Mouse (Mus musculus) stomach, embryonic 16.5 days (tissue): ENCODE measurements around the gene Kras. TPM values are rescaled to one million over a fixed set of nuclear protein-coding genes. Genes with fewer than 3 reads are reported as not detected.

ENCODE experiments used
- ATAC-seq: fragments of 200-750 bp; cut with Nextera tagmentation; 2 replicates; pipeline ENCODE4 v1.8.0; 2017; ENCODE audit warnings: moderate number of reproducible peaks, moderate TSS enrichment; ENCODE audit not compliant: insufficient read depth, low FRiP score
- H3K27ac ChIP-seq: fragments of 300-500 bp; sonication (generic); 2 replicates; pipeline ENCODE4 v1.5.1; 2014; ENCODE audit warnings: low read length
- H3K27me3 ChIP-seq: fragments of 300-500 bp; sonication (generic); 2 replicates; pipeline ENCODE4 v1.6.1; 2014; ENCODE audit warnings: low read length, control low read depth, mixed read lengths; ENCODE audit not compliant: control insufficient read depth, insufficient read depth
- H3K36me3 ChIP-seq: fragments of 300-500 bp; sonication (generic); 2 replicates; pipeline ENCODE4 v1.6.1; 2014; ENCODE audit warnings: low read length; ENCODE audit not compliant: control insufficient read depth, insufficient read depth
- H3K4me1 ChIP-seq: fragments of 300-500 bp; sonication (generic); 2 replicates; pipeline ENCODE4 v1.6.1; 2014; ENCODE audit warnings: low read length, control low read depth, mixed read lengths; ENCODE audit not compliant: control insufficient read depth, insufficient read depth
- H3K4me2 ChIP-seq: fragments of 300-500 bp; sonication (generic); 2 replicates; pipeline ENCODE4 v1.6.1; 2014; ENCODE audit warnings: low read depth, low read length, mixed read lengths
- H3K4me3 ChIP-seq: fragments of 300-500 bp; sonication (generic); replicated peaks from 2 replicates; pipeline ENCODE4 v1.5.1; 2014; ENCODE audit warnings: mild to moderate bottlenecking, low read length
- H3K9ac ChIP-seq: fragments of 300-500 bp; sonication (generic); 2 replicates; pipeline ENCODE4 v1.6.1; 2014; ENCODE audit warnings: low read length
- H3K9me3 ChIP-seq: fragments of 300-500 bp; sonication (generic); replicated peaks from 2 replicates; pipeline ENCODE4 v1.6.1; 2016; ENCODE audit warnings: low read length, control low read depth; ENCODE audit not compliant: control insufficient read depth
- WGBS: fragments of 180-500 bp; shearing (Covaris S2); extraction: QIAGEN DNeasy Blood & Tissue Kit; methylation state at CpG from one replicate; pipeline ENCODE4 v1.1.7; 2014; 5-methylcytosine and 5-hydroxymethylcytosine counted together
- polyA plus RNA-seq: library from polyadenylated mRNA; unstranded; fragments of >200 nt; fragmentation: Nextera tagmentation; extraction: Ambion mirVana; gene quantifications from 2 replicates; pipeline ENCODE4 v1.2.1, GENCODE M21; 2015

Kras gene
- polyA plus RNA-seq, 1 experiment from 2014 or later, result 64.9 TPM

DNA sequence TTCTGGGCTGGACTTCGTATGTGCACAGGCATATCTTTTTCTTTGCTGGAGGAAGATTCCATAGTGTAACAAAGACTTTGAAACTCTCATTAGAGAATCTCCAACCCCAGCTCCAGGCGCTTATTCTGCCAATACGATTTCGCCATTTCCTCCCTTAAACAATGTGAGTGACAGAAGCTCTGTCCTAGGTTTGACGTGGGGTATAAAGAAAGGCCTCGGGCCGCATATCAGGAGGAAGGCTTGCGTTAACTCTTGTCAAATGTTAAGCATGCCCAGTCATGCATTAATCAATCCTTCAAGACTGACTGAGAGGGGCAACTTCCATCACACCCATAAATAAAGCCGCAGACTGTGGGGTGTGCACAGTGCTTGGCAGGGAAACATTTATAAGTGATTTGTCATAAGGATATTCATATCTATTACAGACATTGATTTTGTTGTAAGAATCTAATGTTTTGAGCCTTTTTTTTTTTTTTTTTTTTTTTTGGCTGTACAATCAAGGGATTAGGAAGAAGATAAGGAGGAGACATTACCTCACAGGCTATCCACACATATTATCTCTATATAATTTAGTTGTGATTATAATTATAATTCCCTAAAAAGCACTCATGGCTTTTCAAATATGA is 27.2 kb upstream of the Kras start:
- H3K9me3 ChIP-seq, result no peaks in the 10 kb centered on the region
- 66% methylated on average over 9 of the region's 9 CpGs for WGBS

DNA sequence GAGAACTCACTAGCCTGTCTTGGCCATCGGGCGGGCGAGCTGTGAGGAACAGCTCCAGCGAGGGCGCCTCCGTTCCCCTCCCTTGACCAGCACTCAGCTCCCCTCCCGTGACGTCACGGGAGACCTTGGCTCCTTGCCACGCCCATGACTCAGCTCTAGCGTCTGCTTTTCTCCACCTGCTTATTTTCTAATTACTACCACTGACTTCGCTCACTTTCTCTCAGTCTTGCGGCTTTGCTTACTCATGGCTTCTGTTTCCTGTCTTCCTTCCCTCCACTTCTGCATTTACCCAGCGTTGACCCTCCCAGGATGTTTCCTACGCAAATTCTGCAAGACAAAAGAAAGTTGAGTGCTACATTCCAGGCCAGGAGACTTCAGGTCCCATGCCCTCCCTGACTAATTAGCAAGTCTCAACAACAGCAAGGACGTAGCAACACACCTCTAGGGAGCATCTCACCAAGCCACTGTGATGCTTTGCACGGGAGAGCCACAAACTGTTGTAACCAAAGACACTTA is 26.3 kb upstream of the Kras start:
- WGBS, result 5% methylated on average over 17 of the region's 17 CpGs
- Histone ChIP-seq H3K27ac (no peak overlapping the region), H3K4me3 (peak overlapping the region; percentile 4), H3K9ac (peak overlapping the region; percentile 33), H3K9me3 (no peaks in the 10 kb centered on the region), H3K4me1 (peaks cover 8% of the 10 kb centered on the region; the same call in 1 of the 2 replicates), H3K4me2 (peak overlapping the region; percentile 39), H3K27me3 (peaks cover 4% of the 10 kb centered on the region; the same call in 1 of the 2 replicates), H3K36me3 (no peaks in the 10 kb centered on the region)
- ATAC-seq, result peak; percentile 81; the same call in 1 of the 2 replicates

More for the DNA sequence above, 27.2 kb upstream of the Kras start:
- H3K4me1 ChIP-seq, result peaks cover 8% of the 10 kb centered on the region; the same call in 1 of the 2 replicates
- peaks cover 4% of the 10 kb centered on the region; the same call in 1 of the 2 replicates for H3K27me3 ChIP-seq
- H3K36me3 ChIP-seq, result no peaks in the 10 kb centered on the region
- H3K4me2 ChIP-seq, result no peak overlapping the region
- H3K4me3 ChIP-seq, result no peak overlapping the region
- no peak for ATAC-seq
- no peak overlapping the region for H3K27ac ChIP-seq
- H3K9ac ChIP-seq, result no peak overlapping the region

DNA sequence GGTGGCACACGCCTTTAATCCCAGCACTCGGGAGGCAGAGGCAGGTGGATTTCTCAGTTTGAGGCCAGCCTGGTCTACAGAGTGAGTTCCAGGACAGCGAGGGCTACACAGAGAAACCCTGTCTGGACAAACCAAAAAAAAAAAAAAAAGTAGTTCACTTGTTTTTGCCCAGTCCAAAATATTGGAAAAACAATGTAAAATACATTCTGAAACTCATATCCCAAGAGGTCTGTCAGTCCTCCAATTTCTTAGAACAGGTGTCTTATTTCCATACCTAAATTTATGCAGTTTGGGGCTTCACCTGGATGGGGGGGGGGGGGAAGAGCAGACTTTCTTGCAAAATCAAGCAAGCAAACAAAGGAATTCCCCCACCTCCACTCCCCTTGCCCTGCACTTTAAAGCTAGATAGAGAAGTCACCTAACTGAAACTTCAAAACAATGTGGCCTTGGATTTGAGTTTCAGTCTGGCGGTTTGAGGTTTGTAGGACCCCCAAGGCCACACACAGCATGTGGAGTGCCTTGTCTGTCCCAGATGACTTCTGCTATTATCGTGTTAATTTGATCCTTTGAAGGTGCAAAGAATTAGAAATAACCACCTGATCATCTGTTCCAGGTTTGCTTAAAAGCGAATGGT is 25.7 kb upstream of the Kras start:
- Histone ChIP-seq H3K9ac (peak overlapping the region; percentile 33), H3K27ac (no peak overlapping the region), H3K4me2 (peak overlapping the region; percentile 39), H3K4me3 (peak overlapping the region; percentile 4), H3K9me3 (no peaks in the 10 kb centered on the region), H3K36me3 (no peaks in the 10 kb centered on the region), H3K27me3 (peaks cover 4% of the 10 kb centered on the region; the same call in 1 of the 2 replicates), H3K4me1 (peaks cover 8% of the 10 kb centered on the region; the same call in 1 of the 2 replicates)
- no peak for ATAC-seq
- 46% methylated on average over 6 of the region's 6 CpGs for WGBS

DNA sequence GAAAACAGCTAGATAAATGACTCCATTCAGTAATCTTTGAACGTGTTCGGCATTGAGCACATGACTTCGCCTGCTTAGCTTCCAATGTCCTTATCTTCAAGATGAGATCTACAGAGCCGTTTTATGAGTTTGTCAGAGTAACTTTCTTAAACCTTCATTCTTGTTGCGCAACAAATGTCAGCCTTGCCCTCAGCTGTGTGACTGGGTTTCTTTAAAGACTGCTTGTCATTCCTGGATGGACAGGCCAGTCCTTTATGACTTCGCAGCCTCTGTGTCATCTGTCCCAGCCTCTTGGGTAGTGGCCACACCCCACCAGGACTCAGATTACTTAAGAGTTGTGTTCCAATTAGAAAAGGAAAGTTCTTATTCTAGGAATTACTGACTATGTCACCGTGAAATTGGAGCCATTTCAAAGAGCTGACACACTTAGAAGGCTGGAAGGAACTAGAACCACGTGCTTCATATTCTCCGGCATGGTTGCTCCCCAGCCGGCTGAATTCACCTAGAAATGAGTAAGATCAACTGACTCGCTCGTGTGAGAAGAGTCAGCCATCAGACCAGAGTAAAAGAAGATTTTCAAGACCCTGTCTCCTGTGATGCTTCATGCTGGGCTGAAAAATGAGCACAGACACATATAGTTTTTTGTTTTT is 24.1 kb upstream of the Kras start:
- ATAC-seq, result no peak
- H3K4me2 ChIP-seq, result no peak overlapping the region
- WGBS, result 73% methylated on average over 12 of the region's 12 CpGs
- peaks cover 8% of the 10 kb centered on the region; the same call in 1 of the 2 replicates for H3K4me1 ChIP-seq
- no peaks in the 10 kb centered on the region for H3K36me3 ChIP-seq
- no peak overlapping the region for H3K4me3 ChIP-seq
- H3K9me3 ChIP-seq, result no peaks in the 10 kb centered on the region
- H3K9ac ChIP-seq, result no peak overlapping the region
- no peak overlapping the region for H3K27ac ChIP-seq
- no peaks in the 10 kb centered on the region for H3K27me3 ChIP-seq

DNA sequence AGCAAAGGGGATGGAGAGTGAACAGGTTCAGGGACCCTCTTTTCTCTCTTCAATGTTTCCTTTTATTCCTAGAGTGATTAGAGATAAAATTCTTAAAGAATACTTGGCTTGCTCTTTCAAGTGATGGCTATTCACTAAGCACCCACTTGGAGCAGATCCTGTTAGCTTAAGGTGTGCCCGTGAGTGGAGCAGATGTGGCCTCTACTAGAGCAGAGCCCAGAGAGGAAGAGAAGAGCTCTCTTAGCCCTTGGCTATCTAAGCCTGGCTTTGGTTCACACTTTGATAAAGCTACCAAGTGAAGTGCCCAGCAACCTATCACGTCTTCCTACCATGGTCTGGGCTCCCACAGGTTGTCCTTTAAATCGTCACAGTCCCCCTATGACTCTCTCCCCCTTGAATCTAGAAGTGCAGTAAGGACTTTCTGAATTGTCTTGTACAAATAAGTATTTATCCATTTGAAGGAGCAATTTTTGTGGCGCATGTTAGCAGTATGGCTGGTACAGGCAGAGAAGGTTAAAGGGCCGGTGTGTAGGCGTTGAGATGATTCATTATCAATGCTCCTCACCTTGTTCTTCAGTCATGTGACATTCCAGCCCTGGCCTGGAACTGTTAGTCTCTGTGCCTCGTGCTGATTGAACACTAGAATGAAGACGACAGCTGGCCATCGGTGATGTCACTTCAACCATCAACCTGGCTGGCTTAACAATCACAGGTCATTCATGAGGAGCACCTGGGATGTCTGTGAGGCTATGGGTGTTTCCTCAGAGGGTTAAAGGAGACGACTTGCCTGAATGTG is 22.3 kb upstream of the Kras start:
- Histone ChIP-seq H3K36me3 (no peaks in the 10 kb centered on the region), H3K4me3 (no peak overlapping the region), H3K4me1 (peaks cover 8% of the 10 kb centered on the region; the same call in 1 of the 2 replicates), H3K4me2 (no peak overlapping the region), H3K9me3 (no peaks in the 10 kb centered on the region), H3K27ac (no peak overlapping the region), H3K27me3 (no peaks in the 10 kb centered on the region), H3K9ac (no peak overlapping the region)
- ATAC-seq, result no peak
- 76% methylated on average over 10 of the region's 10 CpGs for WGBS

DNA sequence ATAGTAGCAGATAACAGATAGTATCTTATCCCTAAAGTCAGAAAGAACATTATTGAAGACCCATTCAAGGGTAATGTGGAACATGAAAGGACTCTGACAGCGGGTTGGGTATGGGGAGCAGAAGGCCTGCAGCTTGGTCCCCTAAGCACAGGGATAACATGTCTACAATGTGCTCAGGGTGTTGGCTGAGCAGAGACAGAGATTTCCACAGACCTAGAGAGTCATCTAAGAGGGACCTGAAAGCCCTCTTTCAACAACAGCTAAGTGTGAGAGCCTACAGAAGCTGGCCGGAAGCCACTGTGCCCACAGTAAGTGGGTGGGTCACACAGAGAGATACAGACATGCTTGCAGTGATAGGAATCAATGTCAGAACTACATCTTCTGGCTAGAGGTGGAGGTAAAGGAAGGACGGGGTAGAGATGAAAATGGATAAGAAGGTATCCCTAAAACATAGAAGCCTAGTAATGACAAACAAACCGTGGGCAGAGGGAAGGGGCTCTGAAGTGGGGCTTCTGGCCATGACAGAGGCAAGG is 19.3 kb upstream of the Kras start:
- no peaks in the 10 kb centered on the region for H3K36me3 ChIP-seq
- H3K4me1 ChIP-seq, result no peaks in the 10 kb centered on the region
- ATAC-seq, result no peak
- H3K27me3 ChIP-seq, result no peaks in the 10 kb centered on the region
- H3K9me3 ChIP-seq, result no peaks in the 10 kb centered on the region
- no peak overlapping the region for H3K4me2 ChIP-seq
- WGBS, result 80% methylated on average over 4 of the region's 4 CpGs
- no peak overlapping the region for H3K27ac ChIP-seq
- no peak overlapping the region for H3K9ac ChIP-seq
- no peak overlapping the region for H3K4me3 ChIP-seq

DNA sequence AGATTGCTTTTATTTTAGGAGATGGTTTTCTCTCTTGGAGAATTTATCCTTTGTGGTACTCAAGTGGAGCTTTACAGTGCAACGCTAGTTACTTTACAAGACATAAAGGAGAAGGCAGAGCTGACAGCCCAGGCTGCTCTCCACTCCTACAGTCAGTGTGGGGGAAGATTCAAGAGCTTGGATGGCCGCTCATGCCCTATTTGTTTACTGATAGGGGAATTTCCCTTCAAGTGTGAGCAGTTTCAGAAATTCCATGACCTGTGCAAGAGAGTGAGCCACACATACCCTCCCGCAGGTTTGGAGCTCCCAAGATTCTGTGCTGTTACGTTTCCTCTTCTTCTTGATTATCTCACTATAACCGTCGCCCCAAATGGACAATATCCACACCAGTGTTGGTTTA is 17.7 kb upstream of the Kras start:
- no peak for ATAC-seq

DNA sequence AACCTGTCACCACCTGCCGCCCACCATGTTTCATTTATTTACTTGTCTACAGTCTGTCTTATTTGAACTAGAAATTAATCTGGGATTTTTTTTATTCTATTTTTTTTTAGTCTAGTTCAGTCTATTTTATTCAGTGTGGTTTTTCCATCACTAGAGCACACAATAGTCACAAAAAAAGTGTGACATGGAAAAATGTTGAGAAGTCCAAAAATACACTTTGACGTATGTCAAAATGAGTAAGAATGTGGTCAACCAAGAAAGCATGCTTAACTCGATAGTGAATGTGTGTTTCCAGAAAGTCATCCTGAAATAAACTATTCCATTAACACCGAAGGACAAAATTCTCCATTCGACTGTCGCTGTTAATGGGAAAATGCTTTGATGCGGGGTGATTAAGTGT is 12.3 kb upstream of the Kras start:
- H3K9me3 ChIP-seq, result no peaks in the 10 kb centered on the region
- H3K36me3 ChIP-seq, result no peaks in the 10 kb centered on the region
- 78% methylated on average over 7 of the region's 7 CpGs for WGBS
- H3K9ac ChIP-seq, result no peak overlapping the region
- no peaks in the 10 kb centered on the region for H3K4me1 ChIP-seq
- H3K27me3 ChIP-seq, result no peaks in the 10 kb centered on the region
- no peak overlapping the region for H3K4me2 ChIP-seq
- no peak for ATAC-seq
- H3K4me3 ChIP-seq, result no peak overlapping the region
- no peak overlapping the region for H3K27ac ChIP-seq

More for the DNA sequence above, 17.7 kb upstream of the Kras start:
- no peak overlapping the region for H3K4me2 ChIP-seq
- no peaks in the 10 kb centered on the region for H3K27me3 ChIP-seq
- 65% methylated on average over 6 of the region's 6 CpGs for WGBS
- H3K9me3 ChIP-seq, result no peaks in the 10 kb centered on the region
- no peaks in the 10 kb centered on the region for H3K36me3 ChIP-seq
- H3K27ac ChIP-seq, result no peak overlapping the region
- no peak overlapping the region for H3K4me3 ChIP-seq
- no peak overlapping the region for H3K9ac ChIP-seq
- H3K4me1 ChIP-seq, result no peaks in the 10 kb centered on the region
